Mouse (Mus musculus): ENCODE measurements around the gene Man1c1.

Gene Man1c1

DNA sequence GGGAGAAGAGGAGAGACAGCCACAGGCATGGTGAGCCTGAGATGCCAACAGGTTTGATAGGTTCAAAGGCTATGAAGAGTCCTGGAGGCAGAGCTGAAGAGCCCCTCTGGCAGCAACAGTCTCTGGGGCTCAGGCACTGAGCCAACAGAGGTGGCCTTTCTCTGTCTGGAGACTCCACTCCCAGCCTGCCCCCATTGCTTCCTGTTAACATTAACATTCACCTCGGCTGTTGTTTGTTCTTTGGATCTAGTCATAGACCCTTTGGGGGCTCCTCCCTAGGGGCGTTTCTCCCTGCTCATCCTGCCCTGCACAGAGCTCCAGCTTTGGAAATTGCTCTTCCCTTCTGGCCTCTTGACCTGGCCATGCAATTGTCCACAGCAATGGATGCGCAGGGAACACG lies 20.9 kb upstream of the Man1c1 start:
- DNase-seq (ENCODE audit: low spot score) = no peak

- DNase-seq (ENCODE audit: low spot score) = no peak
These were observed 19.2 kb upstream of the Man1c1 start for GRCm38 (mm10) chr4:134723251-134723650.

DNA sequence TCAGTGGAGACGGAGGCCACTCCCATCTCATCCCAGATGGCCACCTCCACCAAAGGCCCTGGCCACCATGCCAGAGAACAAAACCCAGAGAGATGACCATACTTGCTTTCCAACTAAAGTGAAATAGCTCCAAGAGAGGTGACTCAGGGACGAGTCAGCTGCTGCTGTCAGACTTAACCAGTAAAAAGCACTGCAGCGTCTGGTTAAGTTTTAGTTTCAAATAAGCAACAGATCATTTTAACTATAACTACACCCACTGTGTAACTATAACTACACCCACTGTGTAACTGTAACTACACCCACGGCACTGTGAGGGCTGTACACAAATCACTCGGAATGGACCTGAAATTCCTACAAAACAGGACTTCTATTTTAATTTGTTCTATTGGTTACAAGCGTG lies 17.0 kb upstream of the Man1c1 start:
- DNase-seq (ENCODE audit: low spot score) = no peak

- no peak for DNase-seq (ENCODE audit: low spot score)
These were observed 16.3 kb upstream of the Man1c1 start for GRCm38 (mm10) chr4:134720371-134720770.

DNA sequence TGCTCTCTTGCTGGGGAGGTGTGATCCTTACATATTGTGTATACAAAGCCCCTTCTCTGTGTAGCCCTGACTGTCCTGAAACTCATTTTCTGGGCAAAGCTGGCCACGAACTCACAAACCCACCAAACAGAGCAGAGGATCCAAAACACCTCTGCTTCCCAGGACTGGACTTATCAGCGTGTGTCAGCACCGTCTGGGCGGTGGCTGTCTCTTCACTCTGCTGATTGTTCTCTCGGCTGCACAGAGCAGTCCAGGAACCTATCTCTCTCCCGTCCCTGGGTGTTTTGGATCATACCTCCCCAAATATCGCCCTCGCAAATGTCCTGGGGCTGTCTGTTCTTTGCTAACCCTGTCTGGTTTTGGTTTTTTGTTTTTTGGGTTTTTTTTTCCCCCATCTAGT lies 15.4 kb upstream of the Man1c1 start:
- DNase-seq (ENCODE audit: low spot score) = no peak

- peak; percentile 68 for DNase-seq (ENCODE audit: low spot score)
These were observed 9.8 kb upstream of the Man1c1 start for GRCm38 (mm10) chr4:134713937-134714336.

GRCm38 (mm10) chr4:134705311-134705710 lies 1.2 kb upstream of the Man1c1 start:
- DNase-seq (ENCODE audit: low spot score) = no peak

GRCm38 (mm10) chr4:134704590-134704989 lies 500 bp upstream of the Man1c1 start:
- no peak for DNase-seq (ENCODE audit: low spot score)

DNA sequence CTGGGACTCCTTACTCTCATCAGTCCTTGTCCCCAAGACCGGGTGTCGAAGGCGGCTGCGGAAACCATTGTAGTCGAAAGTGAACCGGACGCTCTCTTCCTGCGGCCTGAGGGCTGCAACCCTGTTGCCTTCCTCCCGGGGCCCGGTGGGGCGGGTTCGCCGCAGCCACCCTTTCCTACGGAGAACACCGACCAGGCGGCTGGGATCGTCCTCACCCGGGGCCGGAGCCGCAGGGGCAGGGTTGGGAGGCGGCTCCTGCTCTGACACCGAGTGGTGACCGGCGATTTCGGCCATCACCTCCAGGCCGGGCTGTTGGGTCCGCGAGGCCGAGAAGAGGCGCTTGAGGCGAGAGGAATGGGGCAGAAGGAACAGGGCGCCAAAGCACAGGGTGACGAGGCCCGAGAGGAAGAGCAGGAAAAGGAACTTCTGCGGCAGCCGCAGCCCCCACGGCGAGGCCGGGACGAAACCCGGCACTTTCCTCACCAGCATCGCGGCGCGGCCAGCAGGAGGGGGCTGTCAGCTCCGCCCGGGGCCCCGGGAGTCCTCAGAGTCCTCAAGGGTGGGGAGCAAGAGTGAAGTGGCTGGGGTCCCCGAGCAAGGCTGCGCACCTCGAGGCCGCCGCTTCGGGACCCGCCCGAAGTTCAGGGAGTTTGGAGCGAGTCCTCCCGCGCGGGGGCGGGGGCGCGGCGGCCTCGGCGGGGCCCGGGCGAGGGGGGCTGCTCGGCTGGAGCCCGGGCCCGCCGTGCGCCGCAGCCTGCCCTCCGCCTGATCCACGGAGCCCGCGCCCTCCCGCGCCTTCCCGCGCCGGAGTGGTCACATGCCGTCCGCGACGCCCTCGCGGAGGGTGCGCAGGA lies 882 bp downstream of the Man1c1 start:
- peak; percentile 11 for DNase-seq (ENCODE audit: low spot score)

GRCm38 (mm10) chr4:134701934-134702333 lies 2.2 kb downstream of the Man1c1 start:
- DNase-seq (ENCODE audit: low spot score) = peak; percentile 36

DNA sequence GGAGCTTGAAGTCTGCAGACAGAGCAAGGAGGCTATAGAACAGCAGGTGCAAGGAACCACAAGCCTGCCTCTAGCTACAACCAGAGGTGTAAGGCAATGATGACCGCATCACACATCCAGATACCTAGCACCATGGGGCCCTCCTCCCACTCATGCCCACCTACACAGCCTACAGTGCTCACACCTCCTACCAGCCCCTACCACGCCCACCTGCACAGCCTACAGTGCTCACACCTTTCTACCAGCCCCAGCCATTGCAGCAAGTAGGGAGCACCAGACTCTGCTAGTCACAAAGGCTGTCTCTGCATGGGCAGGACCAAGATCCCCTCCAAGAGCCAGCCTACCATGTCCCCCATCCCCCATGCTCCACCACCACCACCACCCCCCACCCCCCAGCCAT lies 3.2 kb downstream of the Man1c1 start:
- DNase-seq (ENCODE audit: low spot score) = no peak

DNA sequence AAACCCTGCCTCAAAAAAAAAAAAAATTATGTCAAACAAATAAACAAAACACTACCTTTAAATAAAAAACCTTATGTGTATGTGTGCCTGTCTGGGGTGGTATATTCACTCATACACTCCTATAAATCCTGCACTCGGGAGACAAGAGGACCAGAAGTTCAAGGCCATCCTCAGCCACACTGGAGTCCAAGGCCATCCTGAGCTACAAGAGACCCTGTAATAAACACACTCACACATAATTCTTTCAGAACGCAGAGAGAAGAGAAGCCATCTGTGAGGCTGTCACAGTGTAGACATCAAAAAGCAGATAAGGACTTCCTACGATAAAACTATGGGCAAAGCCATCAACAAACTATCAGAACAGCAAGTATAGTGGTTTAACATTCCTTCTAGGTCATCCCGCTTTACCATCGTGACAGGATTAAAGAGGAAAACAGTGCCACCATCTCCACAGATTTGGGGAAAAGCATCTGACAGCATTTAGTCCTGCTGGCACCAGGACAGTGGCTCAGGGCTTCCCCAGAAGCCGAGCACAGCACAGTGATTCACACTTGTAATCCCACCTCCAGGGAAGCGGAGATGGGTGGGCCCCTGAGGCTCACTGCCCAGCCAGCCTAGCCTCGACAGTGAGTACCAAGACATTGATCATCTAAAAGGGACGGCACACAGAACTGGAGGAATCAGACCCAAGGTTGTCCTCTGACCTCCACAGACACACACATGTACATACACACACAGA lies 10.7 kb downstream of the Man1c1 start:
- DNase-seq (ENCODE audit: low spot score) = no peak

GRCm38 (mm10) chr4:134692388-134692787 lies 11.7 kb downstream of the Man1c1 start:
- DNase-seq (ENCODE audit: low spot score) = no peak

GRCm38 (mm10) chr4:134686022-134686661 lies 17.9 kb downstream of the Man1c1 start:
- no peak for DNase-seq (ENCODE audit: low spot score)

DNA sequence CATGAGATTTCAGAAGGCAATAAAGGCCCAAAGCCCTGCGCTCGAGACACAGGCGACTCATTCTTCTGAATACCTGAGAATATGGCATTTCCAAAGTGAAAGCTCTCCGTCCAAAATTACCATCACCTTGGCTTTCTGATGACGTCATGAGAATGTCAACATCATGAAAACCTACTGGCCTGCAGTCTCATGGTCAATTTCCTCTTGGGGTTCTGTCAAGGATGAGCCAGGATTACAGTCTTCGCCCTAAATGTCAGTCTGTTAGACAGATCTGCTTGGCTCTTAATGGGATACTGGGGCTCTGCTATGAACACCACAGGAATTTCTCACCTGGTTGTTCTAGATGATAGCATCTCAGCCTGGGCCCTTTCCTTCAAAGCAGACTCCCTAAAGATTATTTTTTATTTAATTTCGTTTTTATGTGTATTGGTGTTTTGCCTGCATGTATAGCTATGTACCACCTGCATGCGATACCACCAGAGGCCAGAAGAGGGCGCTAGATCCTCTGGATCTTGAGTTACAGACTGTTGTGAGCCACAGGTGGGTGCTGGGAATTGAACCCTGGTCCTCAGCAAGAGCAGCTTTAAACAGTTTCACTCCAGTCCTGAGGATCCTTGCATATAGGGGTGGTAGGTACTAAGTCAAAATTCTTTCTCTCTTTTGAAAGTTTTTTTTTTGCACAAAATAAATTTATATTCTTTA lies 19.3 kb downstream of the Man1c1 start:
- no peak for DNase-seq (ENCODE audit: low spot score)

DNA sequence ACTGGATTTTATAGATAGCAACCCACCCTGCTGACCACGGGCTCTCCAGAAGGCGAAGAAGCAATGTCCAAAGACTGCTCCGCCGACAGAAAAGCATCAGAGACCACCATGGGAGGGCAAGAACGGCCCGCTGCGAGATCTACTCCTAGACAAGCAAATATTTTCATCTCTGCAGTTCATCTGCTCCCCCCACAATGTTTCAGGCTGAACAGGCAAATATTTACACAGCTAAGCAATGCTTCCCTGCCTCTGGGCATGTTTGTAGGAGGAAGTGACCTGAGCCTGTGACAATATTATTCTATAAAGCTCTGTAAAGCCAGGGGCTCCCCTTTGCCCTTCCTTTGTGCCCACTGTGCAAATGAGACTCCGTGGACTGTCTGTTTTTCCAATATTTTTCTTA lies 20.2 kb downstream of the Man1c1 start:
- no peak for DNase-seq (ENCODE audit: low spot score)

GRCm38 (mm10) chr4:134683008-134683407 lies 21.1 kb downstream of the Man1c1 start:
- DNase-seq (ENCODE audit: low spot score) = no peak

DNA sequence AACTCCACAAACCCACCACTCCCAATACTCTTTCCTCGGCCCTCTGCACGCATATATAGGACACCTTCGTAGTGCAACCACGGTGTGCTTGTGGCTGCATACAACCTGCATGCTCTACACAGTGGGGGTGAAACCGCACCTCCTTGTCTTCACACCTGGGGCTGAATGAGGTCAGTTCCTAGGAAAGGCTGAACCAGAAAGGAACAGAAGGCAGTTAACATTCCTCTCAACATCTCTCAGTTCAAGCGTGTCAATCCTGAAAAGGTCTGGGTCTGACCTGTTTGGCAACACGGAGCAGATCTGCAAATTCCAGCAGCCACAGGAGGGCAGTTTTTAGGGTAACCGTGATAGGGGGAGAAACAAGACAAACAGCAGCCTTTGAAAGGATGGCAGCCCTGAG lies 21.7 kb downstream of the Man1c1 start:
- no peak for DNase-seq (ENCODE audit: low spot score)

GRCm38 (mm10) chr4:134681819-134682218 lies 22.3 kb downstream of the Man1c1 start:
- no peak for DNase-seq (ENCODE audit: low spot score)

DNA sequence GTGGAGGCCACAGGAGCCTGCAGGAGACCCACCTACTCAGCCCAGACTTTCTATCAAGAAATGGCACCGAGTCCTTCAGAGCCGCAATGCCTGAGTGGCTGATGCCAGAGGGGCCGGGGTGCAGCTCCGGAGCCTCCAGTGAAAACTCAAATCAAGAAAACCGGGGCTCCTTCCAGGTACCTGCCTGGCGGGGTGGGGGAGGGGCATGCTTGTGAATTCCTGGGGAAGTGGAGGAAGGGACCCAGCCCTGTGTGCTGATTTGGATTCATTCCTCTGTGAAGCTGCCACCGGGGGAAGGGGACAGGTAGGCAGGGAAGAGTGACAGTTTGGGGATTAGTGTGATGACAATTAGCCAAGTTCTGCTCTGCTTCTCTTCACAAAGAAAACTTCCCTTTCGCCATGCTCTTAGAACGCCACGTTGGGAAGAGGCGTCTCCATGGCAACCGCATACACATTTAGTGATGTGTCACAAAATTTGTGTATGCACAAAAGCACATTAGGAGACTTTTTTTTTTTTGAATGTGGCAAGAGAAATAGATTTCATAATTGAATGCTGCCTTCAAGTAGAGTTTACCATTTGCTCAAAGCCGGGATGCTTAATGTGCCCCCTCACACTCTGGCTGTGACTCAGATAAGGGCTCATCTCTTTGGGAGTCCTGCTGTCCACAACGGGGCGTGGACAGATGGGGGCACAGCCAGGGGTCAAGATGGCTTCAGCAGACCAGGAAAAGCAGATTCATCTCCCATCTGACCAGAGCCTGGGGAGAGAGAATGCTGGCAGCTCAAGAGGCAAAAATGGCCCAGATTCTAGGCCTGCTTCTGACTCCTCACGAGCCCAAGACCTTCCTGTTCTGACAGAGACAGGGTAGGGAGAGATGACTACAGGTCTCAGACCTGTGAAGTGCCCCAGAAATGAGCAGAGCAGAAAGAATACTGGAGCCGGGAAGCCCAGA lies 26.3 kb downstream of the Man1c1 start:
- DNase-seq (ENCODE audit: low spot score) = no peak

DNA sequence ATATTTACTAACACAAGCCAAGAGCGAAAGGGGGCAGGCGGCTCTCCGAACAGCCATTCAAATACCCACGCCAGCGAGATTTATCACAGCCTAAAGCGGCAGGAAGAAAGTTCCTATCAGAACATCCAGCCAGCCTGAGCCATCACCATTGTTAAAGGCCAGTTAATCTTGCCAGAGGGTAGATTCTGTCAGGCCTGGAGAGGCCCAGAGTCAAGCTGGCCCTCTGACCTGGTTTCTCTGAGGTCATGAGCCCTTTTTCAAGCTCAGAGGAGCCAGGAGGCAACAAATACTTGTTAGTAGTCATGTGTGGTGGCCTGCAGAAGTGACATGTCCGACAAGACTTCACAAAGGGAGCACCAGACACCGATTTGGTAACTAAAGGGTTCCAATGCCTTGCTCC lies 28.3 kb downstream of the Man1c1 start:
- DNase-seq (ENCODE audit: low spot score) = no peak

Data from spleen, adult 12 weeks (tissue).